Mouse (Mus musculus) heart, embryonic 12.5 days (tissue): ENCODE data around the gene Spef1. TPM values are rescaled to one million over a fixed set of nuclear protein-coding genes. Genes with fewer than 3 reads are reported as not detected.

Experiments
- ATAC-seq: fragments of 200-750 bp; cut with Nextera tagmentation; 2 replicates; pipeline ENCODE4 v1.8.0; 2017; ENCODE audit warnings: moderate TSS enrichment, moderate library complexity; ENCODE audit not compliant: insufficient number of reproducible peaks, low FRiP score
- H3K27ac ChIP-seq: fragments of 300-500 bp; sonication (generic); 2 replicates; pipeline ENCODE4 v1.5.1; 2016; ENCODE audit warnings: mild to moderate bottlenecking, moderate library complexity; ENCODE audit not compliant: poor library complexity, severe bottlenecking
- H3K27me3 ChIP-seq: fragments of 300-500 bp; sonication (generic); replicated peaks from 2 replicates; pipeline ENCODE4 v1.6.1; 2016; ENCODE audit warnings: mild to moderate bottlenecking, moderate library complexity
- H3K36me3 ChIP-seq: fragments of 300-500 bp; sonication (generic); 2 replicates; pipeline ENCODE4 v1.6.1; 2016; ENCODE audit warnings: mild to moderate bottlenecking, moderate library complexity
- H3K4me1 ChIP-seq: fragments of 300-500 bp; sonication (generic); replicated peaks from 2 replicates; pipeline ENCODE4 v1.6.1; 2016; ENCODE audit warnings: mild to moderate bottlenecking
- H3K4me2 ChIP-seq: fragments of 300-500 bp; sonication (generic); 2 replicates; pipeline ENCODE4 v1.6.1; 2016; ENCODE audit warnings: mild to moderate bottlenecking, moderate library complexity
- H3K4me3 ChIP-seq: fragments of 300-500 bp; sonication (generic); 2 replicates; pipeline ENCODE4 v1.5.1; 2016; ENCODE audit warnings: mild to moderate bottlenecking
- H3K9ac ChIP-seq: fragments of 300-500 bp; sonication (generic); 2 replicates; pipeline ENCODE4 v1.6.1; 2016; ENCODE audit warnings: mild to moderate bottlenecking, moderate library complexity
- H3K9me3 ChIP-seq: fragments of 300-500 bp; sonication (generic); replicated peaks from 2 replicates; pipeline ENCODE4 v1.6.1; 2016; ENCODE audit warnings: mild to moderate bottlenecking, moderate library complexity
- WGBS: fragments of 180-500 bp; shearing (Covaris S2); methylation state at CpG from one replicate; pipeline ENCODE4 v1.1.7; 2016; 5-methylcytosine and 5-hydroxymethylcytosine counted together
- polyA plus RNA-seq: library from polyadenylated mRNA; unstranded; fragments of >200 nt; fragmentation: Nextera tagmentation; extraction: Ambion mirVana; gene quantifications from 2 replicates; pipeline ENCODE4 v1.2.1, GENCODE M21; 2016

The Spef1 gene
- polyA plus RNA-seq, 1 experiment from 2014 or later, result 1.3 TPM

DNA sequence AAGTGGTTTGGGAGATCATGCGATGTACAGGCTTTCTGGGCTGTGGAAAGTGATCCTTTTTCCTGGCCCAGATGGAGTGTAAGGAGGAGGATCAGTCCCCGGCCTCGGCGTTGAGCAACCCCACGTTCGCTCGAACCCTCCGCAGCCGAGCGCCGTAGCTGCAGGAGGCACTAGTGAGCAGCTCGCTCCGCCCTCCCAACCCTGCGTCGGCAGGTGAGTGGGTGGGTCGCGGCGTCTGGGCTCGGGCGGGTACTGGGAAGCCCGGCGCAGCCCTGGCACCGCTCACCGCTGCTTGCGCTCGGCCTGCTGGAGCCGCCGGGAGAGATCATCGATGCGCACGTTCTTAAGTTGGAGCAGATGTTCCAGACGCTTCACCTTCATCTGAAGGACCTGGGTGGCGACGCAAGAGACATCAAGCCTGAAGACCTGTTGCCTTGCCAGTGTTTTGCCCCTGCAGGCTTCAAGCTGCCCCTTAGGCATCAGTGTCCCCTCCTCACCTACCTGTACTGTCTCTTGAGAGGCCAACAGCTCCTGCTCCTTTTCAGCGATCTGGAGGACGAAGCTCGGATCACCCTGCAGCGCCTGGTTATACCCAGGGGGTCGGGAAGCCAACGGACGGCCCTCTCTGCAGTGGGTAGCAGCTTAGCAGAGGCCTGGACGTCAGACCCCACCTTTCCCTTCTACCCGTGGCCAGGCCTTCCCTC lies 15.5 kb downstream of the Spef1 start:
- no peak for ATAC-seq
- Histone ChIP-seq H3K9me3 (no peaks in the 10 kb centered on the region), H3K4me1 (peaks cover 26% of the 10 kb centered on the region), H3K27ac (no peak overlapping the region), H3K36me3 (0 out of 2 replicates have a peak, but pooled peaks cover 8% of the 10 kb centered on the region), H3K9ac (peak overlapping the region; percentile 61), H3K27me3 (peaks cover 48% of the 10 kb centered on the region), H3K4me2 (peak overlapping the region; percentile 68), H3K4me3 (peak overlapping the region; percentile 42)
- WGBS, result 4% methylated on average over 43 of the region's 43 CpGs

DNA sequence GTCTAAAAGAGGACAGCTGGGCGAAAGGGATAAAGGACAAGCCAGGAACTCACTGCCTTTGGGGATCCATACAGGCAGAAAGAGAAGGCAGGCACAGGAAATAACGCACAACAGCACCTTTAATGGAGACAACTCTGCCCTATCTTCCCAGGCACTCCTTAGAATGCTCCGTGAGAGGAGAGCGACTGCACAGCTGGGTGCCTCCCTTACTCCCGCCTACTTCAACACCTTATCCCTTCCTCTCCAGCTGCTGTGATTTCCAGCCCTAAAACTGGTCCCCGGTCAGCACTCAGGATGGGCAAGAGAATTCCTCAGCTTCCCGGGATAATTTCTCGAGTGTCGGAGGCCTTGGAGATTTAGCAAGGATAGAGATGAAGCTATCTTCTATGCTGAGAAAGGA lies 16.1 kb downstream of the Spef1 start:
- Histone ChIP-seq H3K4me1 (peaks cover 23% of the 10 kb centered on the region), H3K27me3 (peaks cover 48% of the 10 kb centered on the region), H3K36me3 (0 out of 2 replicates have a peak, but pooled peaks cover 4% of the 10 kb centered on the region), H3K27ac (no peak overlapping the region), H3K9me3 (no peaks in the 10 kb centered on the region), H3K9ac (no peak overlapping the region), H3K4me2 (peak overlapping the region; percentile 68), H3K4me3 (peak overlapping the region; percentile 42)
- no peak for ATAC-seq
- 13% methylated on average over 9 of the region's 9 CpGs for whole genome bisulfite sequencing

DNA sequence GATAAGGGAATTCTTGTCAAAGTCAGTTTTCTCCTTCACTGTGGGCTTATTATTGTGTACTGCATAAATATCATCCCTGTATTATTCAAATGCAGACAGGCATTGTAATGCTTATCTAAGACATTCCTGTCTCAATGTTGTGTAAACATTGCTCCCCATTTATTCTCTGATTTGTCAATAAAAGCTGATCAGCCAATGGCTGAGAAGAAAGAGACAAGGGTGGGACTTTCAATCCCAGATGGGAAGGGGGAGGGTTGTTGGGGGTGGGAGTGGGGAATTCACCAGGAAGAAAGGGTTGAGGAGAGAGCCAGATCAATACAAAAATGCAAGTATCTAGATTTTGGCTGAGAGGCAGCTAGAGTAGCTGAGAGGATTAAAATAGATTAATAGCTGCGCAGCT lies 18.2 kb downstream of the Spef1 start:
- Histone ChIP-seq H3K4me1 (peaks cover 14% of the 10 kb centered on the region), H3K9ac (no peak overlapping the region), H3K27ac (no peak overlapping the region), H3K4me3 (no peak overlapping the region), H3K4me2 (no peak overlapping the region), H3K36me3 (no peaks in the 10 kb centered on the region), H3K9me3 (peaks cover 6% of the 10 kb centered on the region; the same call in 1 of the 2 replicates), H3K27me3 (peaks cover 47% of the 10 kb centered on the region)
- 84% methylated on average over 1 of the region's 1 CpGs for WGBS
- no peak for ATAC-seq

DNA sequence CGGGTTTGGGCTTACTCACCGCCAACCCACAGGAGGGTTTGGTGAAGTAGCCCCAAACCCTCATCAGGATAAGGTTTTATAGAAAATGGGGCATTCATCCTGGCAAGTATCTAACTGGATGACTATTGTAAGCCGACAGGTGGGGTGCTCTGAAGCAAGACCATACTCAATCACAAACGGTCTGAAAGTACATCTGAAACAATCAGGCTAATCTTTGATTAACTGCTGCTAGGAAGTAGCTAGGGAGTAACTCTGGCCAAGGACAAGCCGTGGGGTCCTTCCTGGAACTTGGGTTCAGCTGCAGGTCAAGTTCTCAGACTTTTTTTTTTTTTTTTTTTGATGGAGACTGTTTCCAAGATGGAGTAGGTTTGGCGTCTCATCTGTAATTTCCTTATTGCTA lies 19.1 kb downstream of the Spef1 start:
- Histone ChIP-seq H3K4me2 (no peak overlapping the region), H3K4me3 (no peak overlapping the region), H3K27ac (no peak overlapping the region), H3K36me3 (no peaks in the 10 kb centered on the region), H3K27me3 (peaks cover 38% of the 10 kb centered on the region), H3K9ac (no peak overlapping the region), H3K4me1 (peaks cover 14% of the 10 kb centered on the region), H3K9me3 (peaks cover 6% of the 10 kb centered on the region; the same call in 1 of the 2 replicates)
- WGBS, result 73% methylated on average over 6 of the region's 6 CpGs
- ATAC-seq, result no peak

GRCm38 (mm10) chr2:131166172-131166571 lies 20.9 kb downstream of the Spef1 start:
- Histone ChIP-seq H3K27me3 (peaks cover 20% of the 10 kb centered on the region), H3K4me3 (no peak overlapping the region), H3K9ac (no peak overlapping the region), H3K9me3 (peaks cover 6% of the 10 kb centered on the region; the same call in 1 of the 2 replicates), H3K4me1 (peaks cover 5% of the 10 kb centered on the region; the same call in 1 of the 2 replicates), H3K27ac (no peak overlapping the region), H3K36me3 (no peaks in the 10 kb centered on the region), H3K4me2 (no peak overlapping the region)
- WGBS, result 85% methylated on average over 2 of the region's 2 CpGs
- ATAC-seq, result no peak

DNA sequence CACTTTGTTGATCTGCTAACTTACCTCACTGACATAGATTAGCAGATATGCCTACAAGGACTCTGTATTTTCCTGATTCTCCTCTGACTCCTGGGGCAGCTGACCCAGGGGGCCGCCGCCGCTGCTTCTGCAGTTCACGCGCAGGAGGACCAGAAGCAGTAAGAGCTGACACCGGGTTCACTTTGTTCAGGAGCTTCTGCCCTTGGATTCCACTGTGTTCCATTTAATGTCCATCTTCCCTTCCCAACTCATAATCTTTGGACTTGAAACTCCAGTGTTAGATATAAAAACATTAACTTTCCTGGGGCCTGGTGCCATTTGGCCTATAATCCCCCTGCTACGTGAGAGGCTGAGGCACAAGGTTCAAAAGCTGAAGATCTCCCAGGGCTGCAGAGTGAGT lies 23.2 kb downstream of the Spef1 start:
- Histone ChIP-seq H3K27me3 (0 out of 2 replicates have a peak, but pooled peaks cover under 1% of the 10 kb centered on the region), H3K4me3 (no peak overlapping the region), H3K4me2 (no peak overlapping the region), H3K4me1 (peaks cover 8% of the 10 kb centered on the region), H3K27ac (no peak overlapping the region), H3K9ac (no peak overlapping the region), H3K36me3 (no peaks in the 10 kb centered on the region), H3K9me3 (peaks cover 6% of the 10 kb centered on the region; the same call in 1 of the 2 replicates)
- no peak for ATAC-seq
- WGBS, result 66% methylated on average over 7 of the region's 7 CpGs

GRCm38 (mm10) chr2:131160671-131161111 lies 26.4 kb downstream of the Spef1 start:
- WGBS, result under 1% methylated on average over 17 of the region's 17 CpGs
- no peak for ATAC-seq

DNA sequence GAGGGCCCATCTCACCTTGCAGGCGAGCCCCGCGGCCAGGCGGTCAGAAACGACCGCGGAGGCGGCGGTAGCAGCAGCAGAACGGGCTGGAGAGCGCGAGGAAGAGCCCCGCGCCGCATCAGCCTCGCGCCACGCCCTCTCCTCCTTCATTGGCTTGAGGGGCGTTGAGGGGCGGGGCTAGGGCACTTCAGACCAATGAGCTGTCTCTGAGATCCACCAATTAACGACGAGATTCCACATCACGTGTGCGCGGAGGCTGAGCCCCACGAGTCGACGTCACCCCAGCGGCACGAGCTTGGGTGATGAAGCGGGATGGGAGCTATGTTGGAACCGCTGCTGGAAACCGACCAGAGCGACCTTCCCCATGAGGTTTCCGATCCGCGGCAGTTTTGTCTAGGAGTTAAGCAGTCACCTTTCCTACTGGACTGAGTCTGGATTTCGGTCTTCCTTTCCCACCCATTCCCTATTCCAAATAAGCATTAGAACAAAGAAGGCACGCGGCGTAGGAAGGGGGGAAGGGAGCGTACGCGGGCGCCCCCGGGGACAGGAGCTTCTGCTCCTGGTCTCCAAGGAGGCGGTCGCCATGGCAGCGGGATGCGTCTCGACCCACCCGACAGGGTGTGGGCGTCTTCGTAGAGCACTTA lies 27.0 kb downstream of the Spef1 start, which contains the start of gene 1700037H04Rik:
Gene 1700037H04Rik (minus strand): TSS at position 144 of the 644 bp plus-strand sequence.
- Histone ChIP-seq H3K36me3 (peaks cover 3% of the 10 kb centered on the region; the same call in 1 of the 2 replicates), H3K4me3 (peak within 1 kb of the TSS; percentile 79), H3K9me3 (peaks cover 6% of the 10 kb centered on the region; the same call in 1 of the 2 replicates), H3K27me3 (no peaks in the 10 kb centered on the region), H3K9ac (peak within 1 kb of the TSS; percentile 87), H3K4me1 (peaks cover 30% of the 10 kb centered on the region), H3K4me2 (peak within 1 kb of the TSS; percentile 92), H3K27ac (peak within 1 kb of the TSS; percentile 92)
- under 1% methylated on average over 54 of the region's 54 CpGs for WGBS
- ATAC-seq, result peak; percentile 97

More at GRCm38 (mm10) chr2:131160671-131161111, 26.4 kb downstream of the Spef1 start:
- Histone ChIP-seq H3K27ac (peak overlapping the region; percentile 92), H3K9me3 (peaks cover 6% of the 10 kb centered on the region; the same call in 1 of the 2 replicates), H3K36me3 (peaks cover 2% of the 10 kb centered on the region; the same call in 1 of the 2 replicates), H3K4me2 (peak overlapping the region; percentile 81), H3K4me1 (peaks cover 30% of the 10 kb centered on the region), H3K27me3 (no peaks in the 10 kb centered on the region), H3K9ac (peak overlapping the region; percentile 80), H3K4me3 (peak overlapping the region; percentile 79)

DNA sequence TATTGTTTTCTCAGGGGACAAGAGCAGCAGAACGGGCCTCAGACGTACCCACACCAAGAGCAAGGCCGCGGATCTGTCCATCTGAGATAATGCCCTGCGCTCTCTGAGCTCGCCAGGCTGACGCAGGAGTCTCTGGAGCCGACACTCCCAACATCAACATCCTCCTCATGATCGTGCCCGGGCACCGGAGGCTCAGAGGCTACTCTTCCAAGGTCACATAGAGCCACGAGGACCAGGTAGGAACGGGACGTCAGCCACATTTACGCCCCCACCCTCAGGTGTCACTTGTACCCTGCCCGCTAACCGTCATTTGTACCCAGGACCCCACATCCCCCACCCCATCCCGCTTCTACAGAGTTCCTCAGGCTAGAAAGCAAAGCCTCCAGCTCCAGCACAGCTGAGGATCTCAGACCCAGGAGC lies 27.6 kb downstream of the Spef1 start:
- peaks cover 30% of the 10 kb centered on the region for H3K4me1 ChIP-seq
- ATAC-seq, result peak; percentile 83
- WGBS, result 0% methylated on average over 18 of the region's 18 CpGs
- peak overlapping the region; percentile 69 for H3K27ac ChIP-seq
- peak overlapping the region; percentile 87 for H3K9ac ChIP-seq
- H3K4me3 ChIP-seq, result peak overlapping the region; percentile 79
- peaks cover 6% of the 10 kb centered on the region; the same call in 1 of the 2 replicates for H3K36me3 ChIP-seq
- peak overlapping the region; percentile 92 for H3K4me2 ChIP-seq
- H3K27me3 ChIP-seq, result no peaks in the 10 kb centered on the region
- 0 out of 2 replicates have a peak, but pooled peaks cover under 1% of the 10 kb centered on the region for H3K9me3 ChIP-seq

DNA sequence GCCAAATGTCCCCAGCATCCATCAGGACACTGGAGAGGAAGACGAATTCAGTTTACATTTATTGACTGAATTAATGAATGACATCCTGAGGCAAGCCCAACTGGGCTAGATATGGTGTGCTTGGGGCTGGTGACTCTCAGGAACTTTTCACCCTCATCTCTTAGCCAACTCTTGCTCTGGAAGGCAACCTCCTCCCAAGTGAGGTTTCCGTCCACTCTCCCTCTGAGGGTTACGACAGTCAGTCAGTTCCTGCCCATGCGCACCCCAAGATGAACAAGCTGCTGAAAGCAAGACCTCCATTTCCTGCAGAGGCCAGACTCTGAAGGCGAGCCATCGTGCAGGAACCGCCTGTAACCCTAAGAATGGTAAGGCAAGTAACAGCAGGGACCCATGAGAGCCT lies 30.1 kb downstream of the Spef1 start:
- no peaks in the 10 kb centered on the region for H3K9me3 ChIP-seq
- 93% methylated on average over 7 of the region's 7 CpGs for WGBS
- H3K9ac ChIP-seq, result no peak overlapping the region
- H3K4me3 ChIP-seq, result no peak overlapping the region
- H3K27ac ChIP-seq, result no peak overlapping the region
- H3K4me1 ChIP-seq, result peaks cover 38% of the 10 kb centered on the region
- H3K27me3 ChIP-seq, result no peaks in the 10 kb centered on the region
- peaks cover 23% of the 10 kb centered on the region for H3K36me3 ChIP-seq
- H3K4me2 ChIP-seq, result no peak overlapping the region
- no peak for ATAC-seq

- Histone ChIP-seq H3K4me1 (peaks cover 31% of the 10 kb centered on the region), H3K9ac (no peak overlapping the region), H3K36me3 (peaks cover 47% of the 10 kb centered on the region), H3K9me3 (no peaks in the 10 kb centered on the region), H3K4me2 (no peak overlapping the region), H3K27ac (no peak overlapping the region), H3K27me3 (no peaks in the 10 kb centered on the region), H3K4me3 (no peak overlapping the region)
- no peak for ATAC-seq
- WGBS, result 91% methylated on average over 4 of the region's 4 CpGs
These were observed 33.0 kb downstream of the Spef1 start for GRCm38 (mm10) chr2:131154036-131154435.
